Mouse (Mus musculus) kidney, adult 18-20 months (tissue): ENCODE measurements at regions not wholly inside any gene's neighbourhood (a gene's known extent, or its start where the extent isn't known, plus 50 kb on each side); places are given as distances from the start of the nearest gene placed in this dataset.
"Not testable (repeated sequence)": the region's sequence is repeated elsewhere in the genome, so short reads cannot be mapped to it uniquely, and the experiment has no call there.

Experiments used
- DNase-seq: peaks from one replicate; pipeline ENCODE4 v3.0.0; 2021

DNA sequence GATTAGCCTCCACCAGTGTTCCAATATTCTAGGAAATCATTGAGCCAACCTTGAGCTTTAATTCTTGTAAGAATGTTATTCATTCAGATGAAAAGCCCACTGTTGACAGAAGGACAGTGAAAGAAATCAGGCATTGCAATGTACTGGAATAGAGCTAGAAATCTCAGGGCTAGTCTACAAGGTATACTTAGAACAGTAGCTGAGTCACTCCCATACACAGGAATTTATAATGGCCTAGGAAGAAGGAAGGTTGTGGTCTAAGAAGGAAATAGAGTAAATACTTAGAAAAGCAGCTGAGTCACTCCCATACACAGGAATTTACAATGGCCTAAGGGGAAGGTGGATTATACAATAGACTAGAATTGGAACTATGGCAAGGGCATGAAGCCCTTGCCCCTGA lies 174.6 kb downstream of the Fam181b start:
- not testable (repeated sequence) for DNase-seq

DNA sequence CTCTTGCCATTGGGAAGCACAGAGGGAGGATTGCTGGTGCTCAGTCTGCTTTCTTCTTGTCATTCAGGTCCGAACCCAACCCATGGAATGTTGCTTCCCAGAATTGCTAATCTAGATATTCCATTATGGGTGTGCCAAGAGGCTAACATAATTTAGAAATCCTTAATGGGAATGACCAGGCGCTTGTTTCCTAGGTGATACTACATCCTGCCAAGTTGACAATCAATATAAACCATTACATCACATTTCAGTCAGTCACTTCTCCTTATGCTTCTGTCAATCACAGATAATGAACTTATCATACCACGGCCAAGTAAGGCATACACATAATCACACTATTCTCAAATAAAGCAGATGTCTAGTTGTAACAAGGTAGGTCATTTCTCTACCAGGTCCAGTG lies 206.1 kb downstream of the Fam181b start:
- DNase-seq: no peak

- no peak for DNase-seq
These were observed 211.8 kb downstream of the Fam181b start for GRCm38 (mm10) chr7:93291457-93291856.

DNA sequence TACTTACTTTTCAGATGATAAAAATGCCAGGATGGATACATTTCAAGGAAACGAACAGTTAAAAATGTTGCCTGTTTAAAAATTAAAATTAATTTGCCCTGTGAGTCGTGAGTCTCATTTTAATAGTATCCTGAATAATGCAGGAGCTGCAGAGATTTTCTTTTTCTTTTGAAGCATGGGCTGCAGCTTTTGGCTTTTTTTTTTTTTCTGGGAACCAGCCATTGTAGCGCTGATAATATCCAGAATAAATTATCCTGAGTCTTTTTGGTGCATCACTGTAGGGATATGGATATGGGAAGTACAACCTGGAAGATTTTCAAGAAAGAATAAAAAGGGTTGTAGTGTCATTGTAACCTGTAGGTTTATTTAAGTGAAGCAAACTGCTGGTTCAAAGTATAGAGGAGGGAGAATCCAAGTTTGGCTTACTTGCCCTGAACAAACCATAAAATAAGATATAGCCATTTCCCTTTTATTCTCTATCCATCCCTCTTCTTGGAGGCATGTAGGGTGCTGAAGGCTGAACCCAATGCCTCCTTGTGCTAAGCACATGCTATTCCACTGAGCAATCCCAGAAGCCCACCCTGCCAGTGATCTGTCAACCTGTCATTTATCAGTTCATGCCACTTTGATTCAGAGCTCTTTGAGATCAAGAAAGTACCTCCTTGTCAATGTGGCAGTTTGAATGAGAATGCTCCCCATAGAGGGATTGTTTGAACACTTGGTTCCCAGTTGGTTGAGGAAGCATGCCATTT lies 212.5 kb downstream of the Fam181b start:
- DNase-seq: no peak

- DNase-seq: no peak
These were observed 233.1 kb downstream of the Fam181b start for GRCm38 (mm10) chr7:93312731-93313130.

DNA sequence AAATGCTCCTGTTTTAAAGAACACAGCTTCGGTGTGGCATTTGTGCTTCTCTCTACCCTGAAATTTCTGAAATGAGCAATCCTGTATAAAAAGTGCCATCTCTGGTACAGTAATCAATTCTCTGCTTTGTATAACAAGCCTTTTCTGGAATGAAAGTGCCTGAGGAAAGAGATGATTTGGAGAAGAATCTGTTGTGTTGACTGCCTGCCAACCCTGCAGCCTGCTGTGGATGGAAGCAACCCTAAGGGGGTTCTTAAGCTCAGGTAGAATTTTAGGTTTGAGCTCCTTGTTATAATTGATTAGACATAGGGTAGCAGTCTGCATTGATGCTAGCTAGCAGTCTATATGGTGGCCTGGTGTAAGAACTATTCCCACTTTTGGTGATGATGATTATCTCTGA lies 251.7 kb downstream of the Fam181b start:
- no peak for DNase-seq

DNA sequence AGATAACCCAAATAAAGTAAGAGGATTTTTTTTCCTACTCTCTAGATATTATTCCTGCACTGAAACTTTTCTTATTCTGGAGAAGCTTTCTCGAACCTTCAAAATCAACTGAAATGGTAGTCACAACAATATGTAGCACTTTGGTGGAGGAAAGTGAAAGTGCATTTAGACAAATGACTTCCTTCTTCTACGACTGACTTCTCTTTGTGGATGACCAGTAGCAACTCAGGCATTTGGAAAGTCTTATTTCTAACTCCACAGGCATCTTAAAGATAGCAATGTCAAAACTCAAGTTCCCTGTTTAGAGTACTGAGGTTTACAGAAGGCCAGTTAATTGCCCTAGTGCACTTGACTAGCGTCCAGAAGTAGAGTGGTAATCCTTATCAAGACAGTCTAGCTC lies 252.5 kb downstream of the Fam181b start:
- no peak for DNase-seq

- DNase-seq: peak; percentile 4
These were observed 256.8 kb downstream of the Fam181b start for GRCm38 (mm10) chr7:93336420-93336819.
